Mouse (Mus musculus) fibroblast of lung, adult 2 months (primary cell): Measurements from ENCODE around the gene Kcnc4.

Experiments
- DNase-seq: peaks from one replicate; pipeline ENCODE4 v3.0.0-alpha.2; 2011; ENCODE audit warnings: low read depth

Kcnc4 gene

DNA sequence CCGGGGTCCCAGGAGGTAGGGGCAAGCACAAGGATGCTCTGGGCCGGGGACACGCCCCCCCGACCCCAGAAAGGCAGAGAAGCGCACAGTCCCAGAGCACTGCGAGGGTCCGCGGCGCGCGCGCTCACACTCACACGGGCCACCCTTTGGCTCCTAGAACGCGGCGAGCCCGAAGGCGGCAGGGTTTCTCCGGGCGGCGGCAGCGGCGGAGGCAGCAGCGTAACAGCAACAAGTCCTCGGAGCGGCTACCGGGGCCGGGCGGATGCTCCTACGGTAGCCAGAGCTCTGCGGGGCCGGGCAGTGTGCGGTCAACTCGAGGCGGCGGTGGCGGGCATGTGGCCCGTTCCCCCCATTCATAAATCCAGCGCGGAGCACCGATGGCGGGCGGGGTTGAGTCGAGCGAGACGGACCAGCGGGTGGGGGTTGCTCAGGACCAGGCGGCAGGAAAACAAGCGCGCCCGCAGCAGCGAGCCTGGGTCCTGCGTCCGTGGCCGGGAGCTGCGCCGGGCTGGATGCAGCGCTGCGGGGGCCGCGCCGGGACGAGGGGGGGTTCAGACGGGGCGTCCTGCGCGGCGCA lies at the start of gene Kcnc4:
Gene Kcnc4, minus strand, starts transcription at position 357 of the 577 bp plus-strand sequence.
- no peak for DNase-seq

DNA sequence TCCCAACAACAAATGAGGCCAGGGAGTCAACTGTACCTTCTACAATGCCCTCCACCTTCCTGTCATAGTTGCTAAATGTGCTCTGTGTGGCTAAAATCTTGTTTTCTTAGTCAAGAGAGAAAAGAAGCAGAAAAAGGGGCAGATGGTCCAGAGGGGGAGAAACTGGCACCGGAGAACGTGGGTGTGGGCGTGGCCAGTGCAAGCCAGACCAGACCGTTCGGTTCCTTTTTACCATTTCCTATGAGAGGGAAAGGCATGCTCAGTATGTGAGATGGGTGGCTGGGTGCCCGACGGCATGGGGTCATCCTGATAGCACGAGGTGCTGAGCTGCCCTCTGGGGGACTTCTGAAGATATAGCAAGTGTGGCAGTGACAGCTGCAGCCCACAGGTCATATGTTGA lies 49.3 kb upstream of the Kcnc4 start:
- no peak for DNase-seq

DNA sequence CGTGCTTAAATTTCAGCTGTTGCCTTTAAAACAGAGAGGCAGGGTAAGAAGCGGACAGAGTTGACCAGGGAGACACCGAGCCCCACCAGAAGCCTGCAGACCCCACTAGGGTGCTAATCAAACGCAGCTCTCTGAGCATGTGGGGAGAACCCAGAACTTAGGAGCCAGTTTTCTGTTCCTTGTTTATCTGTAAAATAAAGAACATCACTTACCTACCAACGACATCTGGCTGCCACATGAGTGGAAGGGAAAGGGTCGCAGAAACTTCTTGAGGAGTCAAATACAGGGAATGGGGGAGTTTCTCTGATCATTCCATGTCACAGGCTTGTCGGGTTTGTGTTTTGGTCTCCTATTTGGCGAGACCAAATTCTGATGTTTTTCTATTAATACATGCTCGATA lies 48.6 kb upstream of the Kcnc4 start:
- no peak for DNase-seq

DNA sequence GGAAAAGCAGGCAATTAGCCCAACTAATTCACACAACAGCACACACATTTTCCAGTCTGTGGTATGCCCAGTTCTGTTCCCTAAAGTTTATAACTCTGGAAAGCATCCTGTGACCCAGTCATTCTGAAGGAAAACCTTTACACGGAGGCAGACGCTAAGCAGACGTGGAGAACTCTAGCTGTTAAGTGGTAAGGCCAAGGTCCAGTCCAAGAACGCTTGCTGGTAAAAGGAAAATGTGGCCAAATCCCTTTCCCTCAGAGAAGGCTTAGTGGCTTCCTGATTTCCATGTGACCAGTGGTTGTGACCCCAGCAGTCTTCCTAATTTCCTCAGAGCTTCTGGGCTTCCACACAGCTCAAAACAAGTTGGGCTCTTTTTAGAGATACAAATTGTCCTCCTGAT lies 47.2 kb upstream of the Kcnc4 start:
- DNase-seq = no peak

DNA sequence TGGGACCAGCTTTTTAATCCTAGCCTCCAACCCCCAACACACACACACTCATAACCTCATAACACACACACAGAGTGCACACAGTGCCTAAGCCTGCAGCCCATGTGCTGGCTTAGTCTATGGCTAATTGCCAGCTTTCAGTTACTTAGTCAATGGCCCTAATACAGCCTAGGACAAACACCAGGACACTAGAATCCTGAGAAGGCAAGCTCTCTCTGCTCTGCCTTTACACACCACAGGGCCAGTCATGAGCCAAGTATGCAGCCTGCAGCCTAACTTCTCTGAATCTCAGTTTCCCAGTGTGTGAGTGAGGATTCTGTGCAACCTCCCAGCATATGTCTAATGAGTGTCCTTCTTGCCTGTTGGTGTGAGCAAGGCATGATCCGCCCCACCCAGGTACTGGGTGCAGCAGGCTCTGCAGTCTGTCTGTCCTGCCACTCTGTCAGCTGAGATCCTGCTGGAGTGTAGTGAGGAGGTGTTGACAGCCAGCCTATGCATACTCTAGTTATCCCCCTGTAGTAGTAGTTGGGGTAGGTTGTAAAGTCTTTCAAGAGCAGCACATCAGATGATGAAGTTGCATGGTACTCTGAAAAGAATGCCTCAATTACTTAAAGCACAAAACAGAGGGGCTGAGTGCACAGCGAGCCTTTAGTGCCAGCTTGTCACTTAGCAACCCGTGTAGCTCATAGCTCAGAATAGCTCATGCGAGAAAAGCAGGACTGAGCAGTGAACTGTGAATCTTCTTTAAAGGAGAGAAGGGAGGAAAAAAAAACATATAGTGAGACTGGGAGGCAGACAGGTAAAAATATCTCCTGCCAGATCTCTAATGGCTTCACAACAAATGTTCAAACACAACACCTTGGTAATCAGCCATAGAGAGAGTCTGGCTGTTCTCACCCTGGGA lies 46.4 kb upstream of the Kcnc4 start:
- no peak for DNase-seq

DNA sequence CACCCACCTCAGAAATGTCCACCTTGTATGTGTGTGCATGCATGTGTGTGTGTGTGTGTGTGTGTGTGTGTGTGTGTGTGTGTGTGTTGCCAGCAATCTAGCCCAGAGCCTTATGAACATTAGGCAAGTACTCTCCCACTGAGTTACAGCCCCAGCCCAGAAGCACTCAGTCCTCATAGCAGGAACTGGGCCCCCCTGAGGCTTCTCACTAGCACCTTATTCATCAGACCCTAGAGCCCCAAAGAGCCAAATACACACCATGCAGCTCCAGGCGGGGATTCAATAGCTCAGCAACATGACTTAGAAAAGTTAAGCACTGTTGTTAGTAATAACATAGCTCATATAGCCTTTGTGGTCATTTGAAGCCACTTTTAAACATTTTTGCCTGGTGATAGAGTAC lies 45.2 kb upstream of the Kcnc4 start:
- no peak for DNase-seq

DNA sequence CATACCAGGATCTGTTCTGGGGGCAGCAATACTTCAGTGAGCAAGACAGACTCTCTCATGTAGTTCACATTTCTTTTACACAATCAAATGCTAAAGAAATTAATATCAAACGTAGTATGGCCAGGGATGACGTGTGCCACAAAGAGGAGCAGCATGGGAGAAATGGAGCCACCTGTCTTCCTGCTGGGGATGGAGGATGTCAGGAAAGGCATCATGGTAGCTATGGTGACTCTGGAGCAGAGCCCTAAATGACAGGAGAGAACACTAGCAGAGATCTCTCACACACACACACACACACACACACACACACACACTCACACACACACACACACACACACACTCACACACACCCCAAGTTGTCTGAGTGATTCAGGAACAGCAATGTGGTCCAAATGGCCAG lies 44.4 kb upstream of the Kcnc4 start:
- DNase-seq = no peak

DNA sequence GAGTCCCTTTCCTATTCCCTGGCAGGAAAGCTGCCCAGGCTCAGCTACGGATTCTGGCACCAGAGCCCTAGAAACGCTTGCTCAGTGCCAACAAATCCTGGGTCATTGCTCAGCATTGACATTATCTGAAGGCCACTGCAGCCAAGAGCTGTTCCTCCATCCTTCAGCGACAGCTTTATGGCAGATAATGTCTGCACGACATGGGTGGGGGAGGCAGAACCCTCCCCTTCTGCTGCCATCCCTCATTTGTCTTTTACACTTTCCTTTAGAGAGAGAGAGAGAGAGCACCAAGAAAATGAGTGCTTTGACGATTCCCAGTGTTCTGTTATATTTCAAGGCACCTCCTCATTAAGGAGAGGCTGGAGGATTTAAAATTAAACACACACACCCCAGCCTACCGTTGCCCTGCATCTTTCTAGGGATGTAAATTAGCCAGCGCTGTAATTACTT lies 42.4 kb upstream of the Kcnc4 start:
- no peak for DNase-seq

DNA sequence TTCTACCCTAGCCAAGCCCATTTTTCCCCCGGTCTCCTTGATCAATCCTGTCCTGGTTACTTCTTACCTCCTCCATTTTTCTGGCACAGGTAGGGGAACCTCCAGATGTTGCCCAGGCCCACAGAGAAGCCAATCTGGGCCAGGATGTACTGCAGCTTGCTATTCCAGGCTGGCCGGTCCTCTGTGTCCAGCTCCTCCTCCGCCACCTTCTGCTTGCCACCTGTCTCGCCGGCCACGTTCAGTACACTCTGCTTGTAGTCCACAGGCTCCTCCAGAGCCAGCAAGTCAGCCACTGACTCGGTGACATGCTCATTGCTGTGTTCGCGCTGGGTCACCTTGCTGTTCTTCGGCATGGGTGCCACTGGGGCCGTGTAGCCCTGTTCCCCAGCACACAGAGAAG lies 40.9 kb upstream of the Kcnc4 start:
- no peak for DNase-seq

DNA sequence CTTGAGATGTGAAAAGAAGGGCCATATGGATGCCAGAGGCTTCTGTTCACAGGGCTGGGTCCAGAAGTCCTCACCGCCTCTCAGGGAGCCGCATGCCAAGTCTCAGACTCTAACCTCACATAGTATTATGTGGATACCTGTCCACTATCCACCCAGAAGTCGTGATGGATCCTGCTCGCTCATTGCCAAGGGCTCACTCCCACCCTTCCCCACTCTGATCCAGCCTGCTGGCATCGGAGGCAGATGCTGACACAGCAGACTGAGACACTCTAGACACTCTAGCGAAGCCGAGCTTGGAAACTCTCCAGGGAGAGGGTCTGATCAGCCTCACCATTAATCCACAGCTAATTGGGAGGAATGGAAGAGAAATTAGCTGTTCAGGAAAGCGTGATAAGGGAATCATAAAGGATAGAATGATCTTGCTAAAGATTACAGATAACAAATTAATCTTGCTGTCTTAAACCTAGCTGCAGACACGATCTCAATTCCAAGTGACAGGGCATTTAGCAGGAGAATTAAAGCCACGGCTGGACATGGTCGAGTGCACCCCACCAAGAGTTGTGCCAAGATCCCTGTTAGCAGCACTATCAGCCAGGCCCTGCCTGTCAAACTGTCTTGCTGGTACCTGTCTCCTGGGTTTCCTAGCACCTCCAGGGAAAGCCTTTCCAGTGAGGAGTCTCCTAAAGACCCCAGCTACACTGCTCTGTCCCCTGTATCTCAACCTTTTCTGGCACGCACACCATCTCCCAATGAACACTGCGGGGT lies 36.9 kb upstream of the Kcnc4 start:
- no peak for DNase-seq

DNA sequence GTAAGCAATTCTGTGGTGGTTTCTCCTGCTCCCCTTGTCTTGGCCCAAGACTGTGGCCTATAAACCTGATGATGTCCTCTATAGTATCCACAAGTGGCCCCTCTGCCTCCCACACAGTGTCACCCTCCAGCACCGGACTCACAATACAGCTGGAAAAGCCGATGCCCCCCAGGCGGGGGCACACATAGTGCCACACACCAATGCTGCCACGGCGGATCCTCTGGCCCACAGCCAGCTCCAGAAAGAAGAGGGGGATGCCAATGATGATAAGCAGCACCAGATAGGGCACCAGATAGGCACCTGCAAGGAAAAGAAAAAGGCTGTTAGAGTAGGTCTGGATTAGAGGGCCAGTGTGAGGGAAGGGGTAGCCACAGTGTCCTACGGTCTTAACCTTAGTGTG lies 36.2 kb upstream of the Kcnc4 start:
- no peak for DNase-seq

DNA sequence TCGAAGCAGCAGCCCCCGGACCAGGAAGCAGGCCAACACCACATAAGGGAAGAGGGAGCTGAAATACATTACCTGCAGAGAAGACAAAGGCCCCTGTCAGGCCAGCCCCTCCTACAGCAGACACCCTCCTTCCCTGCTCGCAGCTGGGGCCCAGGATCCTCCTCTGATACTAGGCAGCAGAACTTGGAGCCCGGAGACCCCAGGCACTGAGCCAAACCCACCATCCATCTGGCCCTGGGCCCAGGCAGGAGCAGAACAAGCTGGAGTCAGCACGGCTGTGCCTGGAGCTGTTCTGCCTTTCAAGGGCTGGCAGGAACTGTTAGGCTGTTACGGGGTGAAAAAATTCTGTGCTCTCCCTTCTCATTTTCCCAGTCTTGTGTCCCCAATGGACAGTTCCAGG lies 32.1 kb upstream of the Kcnc4 start:
- DNase-seq = peak; percentile 23

DNA sequence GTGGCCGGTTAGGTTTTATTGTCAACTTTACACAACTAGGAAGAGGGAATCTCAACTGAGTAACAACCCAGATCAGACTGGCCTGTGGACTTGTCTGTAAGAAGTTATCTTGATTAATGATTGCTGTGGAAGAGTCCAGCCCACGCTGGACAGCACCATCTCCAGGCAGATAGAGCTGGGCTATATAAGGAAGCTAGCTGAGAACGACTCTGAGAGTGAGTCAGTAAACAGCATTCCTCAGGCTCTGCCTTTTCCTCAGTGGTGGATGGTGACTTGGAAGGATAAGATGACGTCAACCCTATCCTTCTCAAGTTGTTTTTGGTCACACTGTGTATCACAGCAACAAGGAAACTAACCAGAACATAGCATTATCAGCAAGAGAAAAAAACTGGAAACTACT lies 29.3 kb upstream of the Kcnc4 start:
- no peak for DNase-seq

DNA sequence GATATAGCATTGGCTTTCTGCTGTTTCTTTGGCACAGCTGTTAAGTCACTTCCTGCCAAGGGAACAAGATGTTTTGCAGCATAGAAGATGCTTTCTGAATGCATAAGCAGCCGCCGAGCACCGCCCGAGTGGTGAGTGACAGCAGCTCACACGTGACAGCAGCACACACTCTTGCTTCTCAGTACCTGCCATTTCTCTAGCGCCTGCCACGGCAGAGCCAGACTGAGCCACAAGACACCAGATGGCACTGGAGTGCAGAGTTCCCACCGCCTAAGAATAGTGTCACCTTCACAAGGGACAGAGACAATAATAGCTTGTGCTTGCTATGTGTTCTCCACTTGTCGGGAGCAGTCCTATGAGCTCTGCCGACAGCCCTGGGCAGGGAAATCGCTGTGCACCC lies 23.9 kb upstream of the Kcnc4 start:
- no peak for DNase-seq

DNA sequence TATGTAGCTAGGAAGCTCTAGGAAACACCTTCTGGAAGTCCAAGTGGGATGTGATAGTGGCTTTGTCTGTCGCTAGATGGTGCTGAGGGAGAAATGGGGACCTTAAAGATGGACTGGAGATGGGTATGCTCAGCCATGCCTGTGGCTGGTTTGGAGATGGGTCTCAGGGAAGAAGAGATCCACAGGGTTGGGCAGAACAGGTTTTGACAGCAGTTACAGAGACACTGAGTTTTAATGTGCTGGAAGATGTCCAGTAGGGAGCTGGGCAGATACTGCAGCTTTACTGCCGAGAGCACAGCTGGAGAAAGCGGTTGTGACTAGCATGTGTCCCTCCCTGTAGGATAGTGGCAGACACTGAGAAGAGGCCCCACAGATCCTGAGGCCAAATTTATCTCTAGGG lies 21.3 kb upstream of the Kcnc4 start:
- no peak for DNase-seq

DNA sequence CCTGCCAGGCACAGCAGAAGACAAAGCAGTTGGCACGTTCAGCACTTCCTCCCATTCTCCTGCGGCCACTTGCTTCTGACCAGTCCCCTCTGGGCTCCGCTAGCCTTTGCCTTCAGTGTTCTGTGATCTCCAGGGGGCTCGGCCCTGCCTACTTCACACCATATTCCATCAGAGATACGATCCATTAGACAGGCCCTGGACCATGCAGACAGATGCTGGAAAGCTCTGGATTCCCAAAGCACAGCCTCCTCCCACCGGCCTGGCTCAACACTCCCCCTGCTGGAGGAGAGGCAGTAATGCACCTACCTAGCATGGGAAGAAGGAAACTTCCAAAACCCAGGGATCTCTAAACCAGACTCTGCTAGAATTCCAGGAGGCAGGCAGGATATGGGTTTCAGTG lies 12.8 kb upstream of the Kcnc4 start:
- no peak for DNase-seq

DNA sequence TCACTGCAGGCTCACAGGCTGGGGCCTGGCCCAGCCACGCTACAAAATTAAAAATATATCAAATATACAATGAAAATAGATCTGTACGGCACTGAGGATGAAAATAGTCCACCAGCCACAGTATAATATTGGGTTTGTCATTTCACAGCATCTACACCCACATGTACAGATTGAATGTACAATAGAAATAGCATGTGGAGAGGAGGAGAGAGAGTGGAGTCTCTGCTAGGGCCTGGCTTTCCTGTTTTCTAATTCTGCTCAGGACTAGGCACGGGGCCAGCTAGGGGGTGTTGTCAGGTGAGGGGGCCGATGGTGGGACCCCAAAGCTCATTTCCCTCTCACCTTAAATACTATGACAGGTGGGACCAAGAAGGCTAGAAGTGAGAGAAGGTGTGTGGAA lies 9.7 kb upstream of the Kcnc4 start:
- no peak for DNase-seq

DNA sequence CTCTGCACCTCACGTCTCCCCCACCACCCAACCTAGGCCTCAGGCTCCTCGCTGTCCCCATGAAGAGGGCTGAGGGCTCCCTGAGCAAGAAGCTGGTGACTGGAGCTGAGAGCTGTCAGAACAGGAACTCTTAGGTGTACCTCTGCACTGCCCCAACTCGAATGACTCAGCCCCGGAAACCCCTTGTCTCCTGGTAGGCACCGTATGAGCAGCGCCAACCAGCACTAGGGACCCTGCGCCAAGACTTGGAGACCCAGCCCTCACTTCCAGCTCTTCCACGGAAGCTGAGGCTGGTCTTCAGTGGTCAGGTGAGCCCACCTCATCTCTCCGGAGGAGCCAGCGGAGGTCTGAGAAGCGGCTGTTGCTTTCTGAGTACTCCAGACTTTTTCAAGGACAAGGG lies 8.8 kb upstream of the Kcnc4 start:
- no peak for DNase-seq

DNA sequence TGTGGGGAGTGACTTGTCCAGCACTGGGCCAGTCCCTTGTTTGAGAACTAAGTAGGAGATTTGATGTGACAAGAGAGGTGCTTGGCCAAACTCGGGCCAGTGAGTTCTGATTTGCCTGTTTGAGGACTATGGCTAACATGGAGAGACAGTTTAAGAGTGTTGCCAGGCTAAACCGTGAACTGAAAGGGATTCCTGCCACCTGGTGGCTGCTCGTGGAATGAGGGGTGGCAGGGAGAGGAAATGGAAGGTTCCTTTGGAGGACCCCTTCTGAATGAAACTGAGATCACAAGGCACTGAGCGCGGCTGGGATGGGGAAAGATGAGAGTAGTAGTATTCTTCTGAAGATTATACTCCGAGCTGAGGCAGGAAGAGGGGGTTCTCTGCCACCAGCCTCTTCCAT lies 7.2 kb upstream of the Kcnc4 start:
- no peak for DNase-seq

DNA sequence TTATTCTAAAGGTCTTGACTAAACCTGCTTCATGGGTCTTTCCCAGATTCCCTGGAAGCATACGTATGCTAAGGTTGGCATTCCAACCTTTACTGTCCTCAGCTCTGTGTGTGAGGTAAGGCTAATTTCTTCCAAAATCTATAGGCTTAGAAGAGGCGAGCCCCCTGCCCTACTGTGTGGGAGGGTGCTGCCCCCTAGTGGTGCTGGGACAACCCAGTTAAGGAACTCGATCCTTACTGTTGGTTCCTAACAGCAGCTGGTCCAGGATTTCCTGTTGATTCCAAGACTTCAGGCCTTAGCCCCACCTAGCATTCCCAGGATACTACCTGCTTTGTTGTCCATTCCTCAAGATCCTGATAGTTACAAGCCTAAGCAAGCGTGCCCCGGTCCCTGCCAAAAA lies 2.8 kb upstream of the Kcnc4 start:
- DNase-seq = no peak

DNA sequence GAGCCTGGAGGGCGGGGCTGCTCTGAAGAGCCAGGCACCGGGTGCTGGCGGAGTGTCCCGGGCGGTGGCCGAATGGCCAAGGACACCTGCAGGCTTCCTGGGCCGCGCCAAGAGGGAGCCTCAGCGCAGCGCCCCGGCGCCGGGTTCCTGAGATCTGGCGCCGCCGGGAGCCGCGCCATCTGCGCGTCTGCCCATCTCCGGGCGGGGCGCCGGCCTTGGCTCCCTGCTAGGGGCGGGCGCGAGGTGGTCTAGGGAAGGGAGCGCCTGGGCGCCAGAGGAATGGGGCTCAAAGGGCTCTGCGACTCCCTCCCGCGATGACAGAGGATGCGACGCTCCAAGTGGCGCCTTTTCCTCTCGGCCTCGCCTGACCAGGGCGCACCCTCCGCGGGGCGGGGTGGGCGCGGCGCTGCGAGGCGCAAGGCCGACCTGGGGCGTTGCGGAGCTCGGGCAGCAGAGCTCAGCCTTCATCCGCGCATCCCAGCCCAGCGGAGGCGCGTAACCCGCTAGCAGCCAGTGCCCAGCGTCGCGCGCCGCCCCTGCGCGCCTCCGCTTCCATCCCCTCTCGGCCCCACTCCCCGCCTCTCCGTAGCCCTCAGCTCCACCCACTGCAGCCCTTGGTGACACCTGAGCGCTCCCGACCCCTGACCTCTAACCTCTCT lies 550 bp upstream of the Kcnc4 start:
- DNase-seq = no peak

DNA sequence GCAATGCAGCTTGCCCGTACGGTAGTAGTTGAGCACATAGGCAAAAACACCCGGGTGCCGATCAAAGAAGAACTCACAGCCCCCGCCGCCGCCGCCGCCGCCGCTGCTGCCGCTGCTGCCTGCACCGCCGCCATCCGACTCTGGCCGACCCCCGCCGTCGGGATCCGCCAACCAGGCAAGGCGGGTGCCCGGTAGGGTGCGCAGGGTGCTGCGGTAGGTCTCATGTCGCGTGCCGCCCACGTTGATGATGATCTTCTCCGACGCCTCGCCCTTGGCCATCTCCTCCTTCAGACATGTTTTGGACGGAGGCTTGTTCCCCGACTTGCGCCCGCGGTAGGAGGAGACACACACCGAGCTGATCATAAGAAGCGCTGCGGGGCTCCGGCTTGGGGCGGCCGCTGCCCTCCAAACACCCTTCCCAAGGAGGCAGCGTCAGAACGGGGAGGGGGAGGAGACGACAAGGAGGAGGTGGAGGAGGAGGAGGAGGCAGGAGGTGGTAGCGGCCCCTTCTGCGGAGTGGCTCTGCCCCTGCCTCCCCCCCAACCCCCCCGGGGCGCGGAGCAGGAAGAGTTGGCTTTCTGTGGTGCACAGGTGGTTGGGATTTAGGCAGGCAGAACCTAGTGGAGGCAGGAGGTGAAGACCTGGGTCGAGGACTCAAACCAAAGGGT lies 690 bp downstream of the Kcnc4 start:
- DNase-seq = no peak
